Mouse (Mus musculus) MEL (cell line): Measurements from ENCODE around the gene Ppp1r15b. TPM values are rescaled to one million over a fixed set of nuclear protein-coding genes. Genes with fewer than 3 reads are reported as not detected.

Experiments used
- DNase-seq: peaks from one replicate; pipeline ENCODE4 v3.0.0; 2011; ENCODE audit warnings: low read depth, low spot score
- H3K27ac ChIP-seq: 2 replicates; pipeline ENCODE4 v1.5.1; 2012; ENCODE audit warnings: low read depth, mild to moderate bottlenecking, control low read depth, low read length, moderate library complexity; ENCODE audit not compliant: control insufficient read depth
- H3K27me3 ChIP-seq, 2 experiments: fragments of 150-350 bp in 1 of 2; sonication (generic) in 1 of 2; 2 replicates each; pipeline ENCODE4 v1.6.1; 2012; ENCODE audit warnings: low read length in 2 of 2, mild to moderate bottlenecking in 2 of 2, improper control_type of control experiment in 1 of 2, moderate library complexity in 1 of 2; ENCODE audit not compliant: insufficient read depth in 2 of 2, control insufficient read depth in 1 of 2
- H3K36me3 ChIP-seq, 2 experiments: 2 replicates each; pipeline ENCODE4 v1.6.1; 2012 to 2014; ENCODE audit warnings: low read length in 2 of 2, improper control_type of control experiment in 1 of 2, inconsistent platforms in 1 of 2, mild to moderate bottlenecking in 1 of 2; ENCODE audit not compliant: insufficient read depth in 2 of 2, control insufficient read depth in 1 of 2
- H3K4me1 ChIP-seq, 2 experiments: fragments of 150-350 bp in 1 of 2; sonication (generic) in 1 of 2; 2 replicates each; pipeline ENCODE4 v1.6.1; 2012; ENCODE audit warnings: low read length in 2 of 2, improper control_type of control experiment in 1 of 2, mild to moderate bottlenecking in 1 of 2; ENCODE audit not compliant: insufficient read depth in 2 of 2, control insufficient read depth in 1 of 2
- H3K4me3 ChIP-seq, 2 experiments: fragments of 150-350 bp in 1 of 2; sonication (generic) in 1 of 2; 2 replicates each; pipeline ENCODE4 v1.5.1; 2012; ENCODE audit warnings: low read depth in 2 of 2, low read length in 2 of 2, mild to moderate bottlenecking in 2 of 2, moderate library complexity in 2 of 2, control low read depth in 1 of 2, improper control_type of control experiment in 1 of 2; ENCODE audit not compliant: control insufficient read depth in 1 of 2, insufficient read depth in 1 of 2
- H3K79me2 ChIP-seq: 2 replicates; pipeline ENCODE4 v1.6.1; 2012; ENCODE audit warnings: mild to moderate bottlenecking, low read length, moderate library complexity; ENCODE audit not compliant: control insufficient read depth, poor library complexity, insufficient read depth
- H3K9ac ChIP-seq: 2 replicates; pipeline ENCODE4 v1.6.1; 2012; ENCODE audit warnings: low read depth, mild to moderate bottlenecking, control low read depth, low read length, moderate library complexity; ENCODE audit not compliant: control insufficient read depth, poor library complexity, severe bottlenecking
- H3K9me3 ChIP-seq: fragments of 150-350 bp; sonication (generic); replicated peaks from 2 replicates; pipeline ENCODE4 v1.6.1; 2012; ENCODE audit warnings: mild to moderate bottlenecking, low read length, improper control_type of control experiment, moderate library complexity; ENCODE audit not compliant: insufficient read depth
- BHLHE40 ChIP-seq: IDR thresholded peaks from 2 replicates; pipeline ENCODE4 v1.6.1; 2012; ENCODE audit warnings: low read depth, mild to moderate bottlenecking, inconsistent platforms, low read length, improper control_type of control experiment, borderline replicate concordance
- CHD1 ChIP-seq: IDR thresholded peaks from 2 replicates; pipeline ENCODE4 v1.6.1; 2012; ENCODE audit warnings: low read depth, mild to moderate bottlenecking, inconsistent platforms, low read length, improper control_type of control experiment
- CHD2 ChIP-seq: IDR thresholded peaks from 2 replicates; pipeline ENCODE4 v1.6.1; 2011; ENCODE audit warnings: low read length, improper control_type of control experiment
- CTCF ChIP-seq, 3 experiments: IDR thresholded peaks in 2 of 3; conservative IDR thresholded peaks in 1 of 3; 2 replicates each; pipeline ENCODE4 v1.5.1; 2011 to 2012; ENCODE audit warnings: low read length in 3 of 3, low read depth in 2 of 3, mild to moderate bottlenecking in 2 of 3, improper control_type of control experiment in 1 of 3, inconsistent platforms in 1 of 3, mixed read lengths in 1 of 3, moderate library complexity in 1 of 3; ENCODE audit not compliant: control insufficient read depth in 1 of 3, insufficient read depth in 1 of 3, poor library complexity in 1 of 3, severe bottlenecking in 1 of 3
- E2F4 ChIP-seq: IDR thresholded peaks from 2 replicates; pipeline ENCODE4 v1.6.1; 2011; ENCODE audit warnings: low read depth, low read length, improper control_type of control experiment, borderline replicate concordance
- ELF1 ChIP-seq: IDR thresholded peaks from 2 replicates; pipeline ENCODE4 v1.6.1; 2014; ENCODE audit warnings: low read depth, mild to moderate bottlenecking, inconsistent platforms, low read length, improper control_type of control experiment, moderate library complexity
- ETS1 ChIP-seq: IDR thresholded peaks from 2 replicates; pipeline ENCODE4 v1.6.1; 2012; ENCODE audit warnings: low read depth, mild to moderate bottlenecking, inconsistent platforms, low read length, improper control_type of control experiment, moderate library complexity
- GABPA ChIP-seq: IDR thresholded peaks from 2 replicates; pipeline ENCODE4 v1.6.1; 2012; ENCODE audit warnings: low read depth, mild to moderate bottlenecking, inconsistent platforms, low read length, improper control_type of control experiment, moderate library complexity
- GATA1 ChIP-seq: IDR thresholded peaks from 2 replicates; pipeline ENCODE4 v1.6.1; 2011; ENCODE audit warnings: low read depth, low read length, improper control_type of control experiment
- JUND ChIP-seq: IDR thresholded peaks from 2 replicates; pipeline ENCODE4 v1.6.1; 2011; ENCODE audit warnings: low read depth, mild to moderate bottlenecking, improper control_type of control experiment, low read length
- KAT2A ChIP-seq: conservative IDR thresholded peaks from 2 replicates; pipeline ENCODE4 v1.6.1; 2012; ENCODE audit warnings: low read depth, low read length, improper control_type of control experiment, inconsistent platforms
- MAFK ChIP-seq: IDR thresholded peaks from 2 replicates; pipeline ENCODE4 v1.6.1; 2011; ENCODE audit warnings: low read depth, mild to moderate bottlenecking, low read length, improper control_type of control experiment, borderline replicate concordance
- MAX ChIP-seq: IDR thresholded peaks from 2 replicates; pipeline ENCODE4 v1.6.1; 2011; ENCODE audit warnings: low read length, improper control_type of control experiment
- MAZ ChIP-seq: IDR thresholded peaks from 2 replicates; pipeline ENCODE4 v1.6.1; 2012; ENCODE audit warnings: low read depth, mild to moderate bottlenecking, inconsistent platforms, low read length, improper control_type of control experiment
- MEF2A ChIP-seq: IDR thresholded peaks from 2 replicates; pipeline ENCODE4 v1.6.1; 2014; ENCODE audit warnings: low read depth, mild to moderate bottlenecking, inconsistent platforms, low read length, improper control_type of control experiment; ENCODE audit not compliant: poor library complexity, insufficient replicate concordance, severe bottlenecking; ENCODE audit errors: extremely low read depth
- MXI1 ChIP-seq: IDR thresholded peaks from 2 replicates; pipeline ENCODE4 v1.6.1; 2011; ENCODE audit warnings: mild to moderate bottlenecking, low read depth, low read length, improper control_type of control experiment
- MYC ChIP-seq: IDR thresholded peaks from 2 replicates; pipeline ENCODE4 v1.6.1; 2011; ENCODE audit warnings: low read depth, mild to moderate bottlenecking, low read length, improper control_type of control experiment, moderate library complexity
- NELFE ChIP-seq: IDR thresholded peaks from 2 replicates; pipeline ENCODE4 v1.6.1; 2011; ENCODE audit warnings: low read depth, low read length, improper control_type of control experiment
- NRF1 ChIP-seq: IDR thresholded peaks from 2 replicates; pipeline ENCODE4 v1.6.1; 2014; ENCODE audit warnings: low read depth, mild to moderate bottlenecking, inconsistent platforms, low read length, improper control_type of control experiment, moderate library complexity; ENCODE audit not compliant: poor library complexity, insufficient read depth, severe bottlenecking
- POLR2A ChIP-seq, 2 experiments: IDR thresholded peaks; 2 replicates each; pipeline ENCODE4 v1.6.1; 2011 to 2012; ENCODE audit warnings: low read length in 2 of 2, mild to moderate bottlenecking in 2 of 2, control low read depth in 1 of 2, improper control_type of control experiment in 1 of 2, low read depth in 1 of 2, moderate library complexity in 1 of 2; ENCODE audit not compliant: control insufficient read depth in 1 of 2, insufficient read depth in 1 of 2, poor library complexity in 1 of 2
- POLR2AphosphoS2 ChIP-seq: IDR thresholded peaks from 2 replicates; pipeline ENCODE4 v1.6.1; 2011; ENCODE audit warnings: low read length, improper control_type of control experiment
- POLR2AphosphoS5 ChIP-seq: IDR thresholded peaks from 2 replicates; pipeline ENCODE4 v1.6.1; 2012; ENCODE audit warnings: low read depth, borderline replicate concordance, mild to moderate bottlenecking, inconsistent platforms, low read length, moderate library complexity, mixed read lengths
- RAD21 ChIP-seq: IDR thresholded peaks from 2 replicates; pipeline ENCODE4 v1.6.1; 2011; ENCODE audit warnings: mild to moderate bottlenecking, low read depth, low read length, improper control_type of control experiment
- RCOR1 ChIP-seq: IDR thresholded peaks from 2 replicates; pipeline ENCODE4 v1.6.1; 2012; ENCODE audit warnings: low read depth, mild to moderate bottlenecking, inconsistent platforms, low read length, improper control_type of control experiment
- SIN3A ChIP-seq: IDR thresholded peaks from 2 replicates; pipeline ENCODE4 v1.6.1; 2012; ENCODE audit warnings: low read length, improper control_type of control experiment, inconsistent platforms
- SMC3 ChIP-seq: IDR thresholded peaks from 2 replicates; pipeline ENCODE4 v1.6.1; 2011; ENCODE audit warnings: low read depth, low read length, improper control_type of control experiment
- TAL1 ChIP-seq: IDR thresholded peaks from 2 replicates; pipeline ENCODE4 v1.6.1; 2012; ENCODE audit warnings: mild to moderate bottlenecking, inconsistent platforms, low read length, moderate library complexity, mixed read lengths
- TBP ChIP-seq: IDR thresholded peaks from 2 replicates; pipeline ENCODE4 v1.8.0; 2011; ENCODE audit warnings: low read depth, low read length, improper control_type of control experiment
- TCF12 ChIP-seq: IDR thresholded peaks from 2 replicates; pipeline ENCODE4 v1.6.1; 2014; ENCODE audit warnings: low read depth, mild to moderate bottlenecking, inconsistent platforms, low read length, improper control_type of control experiment, moderate library complexity
- USF1 ChIP-seq: IDR thresholded peaks from 2 replicates; pipeline ENCODE4 v1.6.1; 2014; ENCODE audit warnings: low read depth, mild to moderate bottlenecking, inconsistent platforms, low read length, improper control_type of control experiment, moderate library complexity
- USF2 ChIP-seq, 2 experiments: IDR thresholded peaks; 2 replicates each; pipeline ENCODE4 v1.6.1; 2011 to 2012; ENCODE audit warnings: improper control_type of control experiment in 2 of 2, low read length in 2 of 2, borderline replicate concordance in 1 of 2, inconsistent platforms in 1 of 2, low read depth in 1 of 2, mild to moderate bottlenecking in 1 of 2; ENCODE audit not compliant: insufficient read depth in 1 of 2
- ZC3H11A ChIP-seq: IDR thresholded peaks from 2 replicates; pipeline ENCODE4 v1.6.1; 2012; ENCODE audit warnings: low read depth, mild to moderate bottlenecking, inconsistent platforms, low read length, improper control_type of control experiment
- ZKSCAN1 ChIP-seq: IDR thresholded peaks from 2 replicates; pipeline ENCODE4 v1.6.1; 2012; ENCODE audit warnings: low read depth, mild to moderate bottlenecking, inconsistent platforms, low read length, improper control_type of control experiment, moderate library complexity
- ZMIZ1 ChIP-seq: IDR thresholded peaks from 2 replicates; pipeline ENCODE4 v1.6.1; 2012; ENCODE audit warnings: low read depth, mild to moderate bottlenecking, inconsistent platforms, low read length, improper control_type of control experiment, moderate library complexity
- polyA plus RNA-seq, 2 experiments: library from polyadenylated mRNA; stranded (reverse) in 1 of 2; unstranded in 1 of 2; fragments of >175 nt in 1 of 2; fragments of >200 nt in 1 of 2; gene quantifications; 2 replicates each; pipeline versions ENCODE4 v1.2.1 to v1.2.4; 2012; ENCODE audit warnings: low replicate concordance in 2 of 2, low read depth in 1 of 2; ENCODE audit not compliant: insufficient read length in 2 of 2, insufficient read depth in 1 of 2, missing spikeins in 1 of 2
- total RNA-seq: library from RNA; depleted of rRNA; stranded (reverse); fragments of 300-350 nt; gene quantifications from 2 replicates; pipeline ENCODE4 v1.2.3, GENCODE M21; 2012

The Ppp1r15b gene
- total and polyA plus RNA-seq, 3 experiments, result 53.1 to 56.3 TPM; not detected in 1

DNA sequence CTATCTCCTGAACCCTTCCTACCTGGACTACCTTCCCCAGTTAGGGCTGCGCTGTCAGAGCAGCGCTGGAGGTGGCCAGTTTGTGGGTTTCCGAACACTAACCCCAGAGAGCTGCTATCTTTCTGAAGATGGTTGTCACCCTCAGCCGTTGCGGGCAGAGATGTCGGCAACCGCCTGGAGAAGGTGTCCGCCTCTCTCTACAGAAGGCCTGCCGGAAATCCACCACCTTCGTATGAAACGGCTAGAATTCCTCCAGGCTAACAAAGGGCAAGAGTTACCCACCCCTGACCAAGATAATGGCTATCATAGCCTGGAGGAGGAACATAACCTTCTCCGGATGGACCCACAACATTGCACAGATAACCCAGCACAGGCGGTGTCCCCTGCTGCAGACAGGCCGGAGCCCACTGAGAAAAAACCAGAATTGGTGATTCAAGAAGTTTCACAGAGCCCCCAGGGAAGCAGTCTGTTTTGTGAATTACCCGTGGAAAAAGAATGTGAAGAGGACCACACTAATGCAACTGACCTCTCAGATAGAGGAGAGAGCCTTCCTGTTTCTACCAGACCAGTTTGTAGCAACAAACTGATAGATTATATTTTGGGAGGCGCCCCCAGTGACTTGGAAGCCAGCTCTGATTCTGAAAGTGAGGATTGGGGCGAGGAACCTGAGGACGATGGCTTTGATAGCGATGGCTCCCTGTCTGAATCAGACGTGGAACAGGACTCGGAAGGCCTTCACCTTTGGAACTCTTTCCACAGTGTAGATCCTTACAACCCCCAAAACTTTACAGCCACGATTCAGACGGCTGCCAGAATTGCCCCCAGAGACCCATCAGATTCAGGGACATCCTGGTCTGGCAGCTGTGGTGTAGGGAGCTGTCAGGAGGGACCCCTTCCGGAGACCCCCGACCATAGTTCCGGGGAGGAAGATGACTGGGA lies 1.7 kb downstream of the Ppp1r15b start:
- peaks cover 4 to 10% of the 10 kb centered on the region in 2 experiments; a peak in 3 of 4 replicates for H3K4me1 ChIP-seq
- H3K27me3 ChIP-seq, result no peaks in the 10 kb centered on the region
- peak overlapping the region; percentile 79 for H3K27ac ChIP-seq
- peak; percentile 56 for DNase-seq
- H3K79me2 ChIP-seq, result peaks cover 67% of the 10 kb centered on the region
- H3K36me3 ChIP-seq, result peaks cover 20 to 25% of the 10 kb centered on the region in 2 experiments
- H3K9me3 ChIP-seq, result no peaks in the 10 kb centered on the region
- peak overlapping the region; percentile 84 to 94 for H3K4me3 ChIP-seq
- peak overlapping the region; percentile 97 for H3K9ac ChIP-seq
- TF ChIP-seq MEF2A, result no peak
- TF ChIP-seq USF1, result no peak
- 0 out of 2 replicates have a peak, but pooled peaks have one; percentile 12 for TF ChIP-seq SMC3
- no peak for TF ChIP-seq GABPA
- TF ChIP-seq NRF1, result no peak
- peak in 1 of 2 experiments; percentile 20; a peak in 1 of 4 replicates for TF ChIP-seq POLR2A (IDR thresholded peaks at IDR 0.05; ENCODE audit: control insufficient read depth in 1 of 2, insufficient read depth in 1 of 2, low read depth in 1 of 2, low read length in 2 of 2, poor library complexity in 1 of 2)
- TF ChIP-seq RCOR1, result no peak
- no peak for TF ChIP-seq MAX
- TF ChIP-seq ZMIZ1, result no peak
- TF ChIP-seq CTCF (IDR thresholded peaks at IDR 0.05 in 2 of 3, conservative IDR thresholded peaks at IDR 0.05 in 1 of 3; ENCODE audit: control insufficient read depth in 1 of 3, insufficient read depth in 1 of 3, low read depth in 2 of 3, low read length in 3 of 3, poor library complexity in 1 of 3, severe bottlenecking in 1 of 3), result no peak
- no peak for TF ChIP-seq POLR2AphosphoS5
- TF ChIP-seq MXI1, result peak; percentile 34
- no peak for TF ChIP-seq USF2 (IDR thresholded peaks at IDR 0.05; ENCODE audit: borderline replicate concordance in 1 of 2, insufficient read depth in 1 of 2, low read depth in 1 of 2, low read length in 2 of 2)
- peak; percentile 25; the same call in 1 of the 2 replicates for TF ChIP-seq TCF12
- 0 out of 2 replicates have a peak, but pooled peaks have one; percentile 30 for TF ChIP-seq MYC
- TF ChIP-seq CHD2, result no peak
- no peak for TF ChIP-seq ZC3H11A
- no peak for TF ChIP-seq ZKSCAN1
- TF ChIP-seq BHLHE40, result no peak
- no peak for TF ChIP-seq MAFK
- no peak for TF ChIP-seq KAT2A
- TF ChIP-seq RAD21, result no peak
- TF ChIP-seq NELFE, result no peak; the same call in none of the 2 replicates
- 0 out of 2 replicates have a peak, but pooled peaks have one; percentile 29 for TF ChIP-seq TBP
- TF ChIP-seq SIN3A, result peak; percentile 77
- 0 out of 2 replicates have a peak, but pooled peaks have one; percentile 10 for TF ChIP-seq JUND
- no peak for TF ChIP-seq E2F4
- no peak; the same call in 1 of the 2 replicates for TF ChIP-seq CHD1
- TF ChIP-seq TAL1, result no peak
- 0 out of 2 replicates have a peak, but pooled peaks have one; percentile 8 for TF ChIP-seq ETS1
- peak; percentile 37; the same call in 1 of the 2 replicates for TF ChIP-seq MAZ
- TF ChIP-seq ELF1, result 0 out of 2 replicates have a peak, but pooled peaks have one; percentile 6
- TF ChIP-seq GATA1, result peak; percentile 37; the same call in 1 of the 2 replicates
- 0 out of 2 replicates have a peak, but pooled peaks have one; percentile 1 for TF ChIP-seq POLR2AphosphoS2
